Mouse (Mus musculus) megakaryocyte, adult 5-6 weeks (primary cell): ENCODE measurements at regions not wholly inside any gene's neighbourhood (a gene's known extent, or its start where the extent isn't known, plus 50 kb on each side); places are given as distances from the start of the nearest gene placed in this dataset.

Source experiments
- ATAC-seq: 2 replicates; pipeline ENCODE4 v1.8.0; 2016; ENCODE audit warnings: mild to moderate bottlenecking, inconsistent platforms; ENCODE audit not compliant: poor library complexity, severe bottlenecking

GRCm38 (mm10) chr3:9884691-9885354 is 203.1 kb upstream of the Gm9833 start:
- peak; percentile 72 for ATAC-seq

GRCm38 (mm10) chr3:9885565-9885964 is 202.3 kb upstream of the Gm9833 start:
- no peak for ATAC-seq

GRCm38 (mm10) chr3:9886077-9886476 is 201.8 kb upstream of the Gm9833 start:
- ATAC-seq = no peak

- peak; percentile 71 for ATAC-seq
Measured at GRCm38 (mm10) chr3:9886765-9887626, 200.9 kb upstream of the Gm9833 start.

GRCm38 (mm10) chr3:9887627-9887994 is 200.3 kb upstream of the Gm9833 start:
- ATAC-seq = no peak

- ATAC-seq = no peak
Measured at GRCm38 (mm10) chr3:9888051-9888450, 199.9 kb upstream of the Gm9833 start.

GRCm38 (mm10) chr3:9892884-9893494 is 194.9 kb upstream of the Gm9833 start:
- no peak for ATAC-seq

GRCm38 (mm10) chr3:9895396-9896135 is 192.3 kb upstream of the Gm9833 start:
- peak; percentile 70 for ATAC-seq

GRCm38 (mm10) chr3:9896303-9896702 is 191.6 kb upstream of the Gm9833 start:
- no peak for ATAC-seq

GRCm38 (mm10) chr3:9901663-9902062 is 186.2 kb upstream of the Gm9833 start:
- ATAC-seq = peak; percentile 91

- peak; percentile 74 for ATAC-seq
Measured at GRCm38 (mm10) chr3:9913357-9913756, 174.6 kb upstream of the Gm9833 start.

- ATAC-seq = no peak
Measured at GRCm38 (mm10) chr3:9916538-9917106, 171.3 kb upstream of the Gm9833 start.

GRCm38 (mm10) chr3:9920331-9920730 is 167.6 kb upstream of the Gm9833 start:
- no peak for ATAC-seq

- ATAC-seq = no peak
Measured at GRCm38 (mm10) chr3:9921730-9922129, 166.2 kb upstream of the Gm9833 start.

- ATAC-seq = no peak
Measured at GRCm38 (mm10) chr3:9922541-9923046, 165.3 kb upstream of the Gm9833 start.

- ATAC-seq = peak; percentile 69; the same call in 1 of the 2 replicates
Measured at GRCm38 (mm10) chr3:9924630-9925029, 163.3 kb upstream of the Gm9833 start.

- ATAC-seq = no peak
Measured at GRCm38 (mm10) chr3:9936853-9937441, 151.0 kb upstream of the Gm9833 start.

- ATAC-seq = no peak
Measured at GRCm38 (mm10) chr3:9938651-9939050, 149.3 kb upstream of the Gm9833 start.

- peak; percentile 79 for ATAC-seq
Measured at GRCm38 (mm10) chr3:9942631-9943030, 145.3 kb upstream of the Gm9833 start.
